Mouse (Mus musculus) liver, embryonic 11.5 days (tissue): ENCODE data around the gene Pld3. TPM values are rescaled to one million over a fixed set of nuclear protein-coding genes. Genes with fewer than 3 reads are reported as not detected.

Source experiments
- ATAC-seq: fragments of 200-750 bp; cut with Nextera tagmentation; replicated peaks from 2 replicates; pipeline ENCODE4 v1.8.0; 2017; ENCODE audit warnings: moderate number of reproducible peaks, mild to moderate bottlenecking, moderate TSS enrichment, moderate library complexity; ENCODE audit not compliant: low FRiP score
- DNase-seq: peaks from one replicate; pipeline ENCODE4 v3.0.0-alpha.2; 2017; ENCODE audit warnings: low spot score
- H3K27ac ChIP-seq: fragments of 300-500 bp; sonication (generic); 2 replicates; pipeline ENCODE4 v1.5.1; 2014; ENCODE audit warnings: mild to moderate bottlenecking, low read depth, low read length, control low read depth
- H3K27me3 ChIP-seq: fragments of 300-500 bp; sonication (generic); replicated peaks from 2 replicates; pipeline ENCODE4 v1.6.1; 2014; ENCODE audit warnings: low read length, mixed read lengths; ENCODE audit not compliant: control insufficient read depth, insufficient read depth
- H3K36me3 ChIP-seq: fragments of 300-500 bp; sonication (generic); 2 replicates; pipeline ENCODE4 v1.6.1; 2014; ENCODE audit warnings: mild to moderate bottlenecking, low read length, moderate library complexity, mixed read lengths; ENCODE audit not compliant: control insufficient read depth, insufficient read depth
- H3K4me1 ChIP-seq: fragments of 300-500 bp; sonication (generic); replicated peaks from 2 replicates; pipeline ENCODE4 v1.6.1; 2014; ENCODE audit warnings: low read length, mixed read lengths; ENCODE audit not compliant: control insufficient read depth, insufficient read depth
- H3K4me2 ChIP-seq: fragments of 300-500 bp; sonication (generic); 2 replicates; pipeline ENCODE4 v1.6.1; 2014; ENCODE audit warnings: mild to moderate bottlenecking, control low read depth, moderate library complexity
- H3K4me3 ChIP-seq: fragments of 300-500 bp; sonication (generic); 2 replicates; pipeline ENCODE4 v1.5.1; 2014; ENCODE audit warnings: low read depth, low read length, control low read depth
- H3K9ac ChIP-seq: fragments of 300-500 bp; sonication (generic); 2 replicates; pipeline ENCODE4 v1.6.1; 2014; ENCODE audit warnings: low read depth, low read length, control low read depth
- H3K9me3 ChIP-seq: fragments of 300-500 bp; sonication (generic); 2 replicates; pipeline ENCODE4 v1.6.1; 2016; ENCODE audit warnings: low read length, inconsistent platforms, mixed read lengths; ENCODE audit not compliant: control insufficient read depth
- WGBS: fragments of 180-500 bp; shearing (Covaris S2); extraction: QIAGEN DNeasy Blood & Tissue Kit; methylation state at CpG from one replicate; pipeline ENCODE4 v1.1.7; 2014; 5-methylcytosine and 5-hydroxymethylcytosine counted together
- polyA plus RNA-seq: library from polyadenylated mRNA; unstranded; fragments of >200 nt; fragmentation: Nextera tagmentation; extraction: Ambion mirVana; gene quantifications from 2 replicates; pipeline ENCODE4 v1.2.1, GENCODE M21; 2014

Pld3 gene
- polyA plus RNA-seq: 39.3 and 44.4 TPM in 2 replicates

DNA sequence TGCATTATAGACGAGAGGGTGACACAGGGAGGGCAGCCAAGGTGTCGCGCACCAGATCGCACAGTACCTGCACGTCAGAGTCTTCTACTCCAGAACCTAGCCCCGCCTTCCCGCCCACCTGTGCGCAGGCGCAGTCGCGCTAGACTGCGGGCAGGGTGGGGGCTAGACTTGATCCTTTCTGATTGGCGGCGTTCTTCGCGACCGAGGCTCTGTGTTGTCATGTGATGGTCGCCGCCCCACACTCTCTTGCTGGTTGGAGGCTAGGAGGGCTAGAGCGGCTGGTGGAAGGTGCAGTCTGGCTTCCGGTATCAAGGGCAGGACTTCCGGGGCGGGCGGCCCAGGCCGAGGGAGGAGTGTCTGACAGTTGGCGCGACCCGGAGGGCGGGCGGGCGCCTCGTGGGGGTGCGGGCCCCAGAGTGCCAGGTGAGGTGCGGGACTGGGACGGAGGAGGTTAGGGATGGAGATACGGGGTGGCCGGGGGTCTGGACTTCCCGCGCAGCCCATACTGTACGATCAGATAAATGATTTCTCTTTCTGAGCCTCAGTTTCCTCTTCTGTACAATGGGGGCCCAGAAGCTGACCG, at the start of gene Pld3, which contains the start of gene 2310022A10Rik:
Gene Pld3 (minus strand): TSS at position 288 of the 583 bp plus-strand sequence.
Gene 2310022A10Rik (plus strand): TSS at position 303 of the 583 bp plus-strand sequence.
- peak; percentile 100 for ATAC-seq
- Histone ChIP-seq H3K4me3 (peak within 1 kb of the TSS; percentile 71), H3K4me1 (peaks cover 10% of the 10 kb centered on the region), H3K4me2 (peak within 1 kb of the TSS; percentile 72), H3K27me3 (no peaks in the 10 kb centered on the region), H3K9me3 (no peaks in the 10 kb centered on the region), H3K9ac (peak within 1 kb of the TSS; percentile 71), H3K36me3 (peaks cover 6% of the 10 kb centered on the region; the same call in 1 of the 2 replicates), H3K27ac (peak within 1 kb of the TSS; percentile 13; the same call in 1 of the 2 replicates)
- WGBS: under 1% methylated on average over 41 of the region's 41 CpGs
- DNase-seq: peak; percentile 93

- DNase-seq (no peak), ATAC-seq (no peak)
- Histone ChIP-seq H3K4me1 (peaks cover 58% of the 10 kb centered on the region), H3K9me3 (no peaks in the 10 kb centered on the region), H3K9ac (no peak overlapping the region), H3K36me3 (no peaks in the 10 kb centered on the region), H3K27me3 (no peaks in the 10 kb centered on the region), H3K4me3 (no peak overlapping the region), H3K27ac (no peak overlapping the region), H3K4me2 (no peak overlapping the region)
- 82% methylated on average over 2 of the region's 2 CpGs for WGBS
Measured at GRCm38 (mm10) chr7:27602161-27602560, 49.1 kb upstream of the Pld3 start.

GRCm38 (mm10) chr7:27601628-27602027, 48.6 kb upstream of the Pld3 start:
- Histone ChIP-seq H3K36me3 (no peaks in the 10 kb centered on the region), H3K9ac (no peak overlapping the region), H3K4me3 (no peak overlapping the region), H3K4me1 (peaks cover 60% of the 10 kb centered on the region), H3K4me2 (no peak overlapping the region), H3K9me3 (no peaks in the 10 kb centered on the region), H3K27ac (no peak overlapping the region), H3K27me3 (no peaks in the 10 kb centered on the region)
- DNase-seq (no peak), ATAC-seq (no peak)
- WGBS: 83% methylated on average over 4 of the region's 4 CpGs

DNA sequence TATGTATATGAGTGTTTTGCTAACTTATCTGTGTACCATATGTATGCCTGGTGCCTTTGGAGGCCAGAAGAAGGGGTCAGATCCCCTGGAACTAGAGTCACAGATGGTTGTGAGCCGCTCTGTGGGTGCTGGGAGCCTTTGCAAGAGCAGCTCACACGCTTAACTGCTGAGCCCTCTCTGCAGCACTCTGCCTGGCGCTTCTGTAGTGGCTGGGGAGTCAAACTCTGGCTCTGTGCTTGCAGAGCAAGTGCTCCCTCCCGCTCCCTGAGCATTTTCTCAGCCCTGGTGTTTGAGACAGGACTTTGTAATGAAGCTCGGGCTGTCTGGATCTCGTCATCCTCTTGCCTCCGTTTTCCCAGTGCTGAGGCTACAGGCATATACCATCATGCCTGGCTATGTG, 45.0 kb upstream of the Pld3 start:
- H3K27me3 ChIP-seq: no peaks in the 10 kb centered on the region
- peaks cover 7% of the 10 kb centered on the region for H3K36me3 ChIP-seq
- ATAC-seq (no peak), DNase-seq (no peak)
- H3K9ac ChIP-seq: no peak overlapping the region
- H3K4me3 ChIP-seq: no peak overlapping the region
- no peaks in the 10 kb centered on the region for H3K9me3 ChIP-seq
- WGBS: 65% methylated on average over 7 of the region's 7 CpGs
- no peak overlapping the region for H3K27ac ChIP-seq
- no peak overlapping the region for H3K4me2 ChIP-seq
- H3K4me1 ChIP-seq: peaks cover 73% of the 10 kb centered on the region

- Histone ChIP-seq H3K9ac (no peak overlapping the region), H3K4me1 (peaks cover 66% of the 10 kb centered on the region), H3K27me3 (no peaks in the 10 kb centered on the region), H3K9me3 (no peaks in the 10 kb centered on the region), H3K36me3 (peaks cover 7% of the 10 kb centered on the region), H3K27ac (peak overlapping the region; percentile 33; the same call in 1 of the 2 replicates), H3K4me3 (no peak overlapping the region), H3K4me2 (no peak overlapping the region)
- ATAC-seq (no peak), DNase-seq (no peak)
- 64% methylated on average over 10 of the region's 10 CpGs for WGBS
Measured at GRCm38 (mm10) chr7:27596586-27597503, 43.8 kb upstream of the Pld3 start.

DNA sequence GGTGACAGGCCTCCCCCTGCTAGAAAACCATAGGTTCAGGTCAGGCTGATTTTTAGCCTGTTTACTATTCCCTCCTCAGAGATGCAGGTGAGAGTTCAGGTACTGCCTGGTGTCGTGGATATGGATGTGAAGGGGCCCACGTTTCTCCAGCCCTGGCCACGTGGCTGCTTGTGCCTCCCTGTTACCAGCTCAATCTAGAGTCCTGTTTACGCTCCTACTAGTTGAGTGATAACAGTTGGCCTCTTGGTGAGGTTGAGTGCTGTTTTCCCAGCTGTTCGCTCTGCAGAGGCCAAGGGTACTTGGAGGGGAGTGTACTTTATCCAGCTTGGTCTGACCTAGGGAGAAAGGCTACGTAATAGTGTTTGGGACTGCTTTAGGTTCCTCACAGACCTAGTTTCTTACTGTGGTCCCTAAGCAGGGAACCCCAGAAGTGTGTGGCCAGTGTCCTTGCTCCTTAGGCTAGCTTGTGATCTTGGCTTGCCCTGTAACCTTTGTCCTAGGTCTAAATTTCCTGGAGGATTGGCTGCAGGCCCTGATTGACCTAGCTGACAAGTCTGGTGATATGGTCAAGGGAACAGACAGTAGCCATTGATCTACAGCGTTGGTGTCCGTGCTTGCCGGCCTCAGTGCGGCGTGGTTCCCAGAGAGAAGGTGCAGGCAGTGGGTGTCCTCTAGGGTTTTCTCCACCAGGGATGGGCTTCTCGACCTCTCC, 40.1 kb upstream of the Pld3 start:
- Histone ChIP-seq H3K4me1 (peaks cover 52% of the 10 kb centered on the region), H3K9me3 (no peaks in the 10 kb centered on the region), H3K4me3 (peak overlapping the region; percentile 85), H3K9ac (peak overlapping the region; percentile 92), H3K4me2 (peak overlapping the region; percentile 92), H3K27ac (peak overlapping the region; percentile 100), H3K36me3 (peaks cover 7% of the 10 kb centered on the region), H3K27me3 (no peaks in the 10 kb centered on the region)
- DNase-seq (no peak), ATAC-seq (peak; percentile 8; the same call in 1 of the 2 replicates)
- 51% methylated on average over 12 of the region's 12 CpGs for WGBS

DNA sequence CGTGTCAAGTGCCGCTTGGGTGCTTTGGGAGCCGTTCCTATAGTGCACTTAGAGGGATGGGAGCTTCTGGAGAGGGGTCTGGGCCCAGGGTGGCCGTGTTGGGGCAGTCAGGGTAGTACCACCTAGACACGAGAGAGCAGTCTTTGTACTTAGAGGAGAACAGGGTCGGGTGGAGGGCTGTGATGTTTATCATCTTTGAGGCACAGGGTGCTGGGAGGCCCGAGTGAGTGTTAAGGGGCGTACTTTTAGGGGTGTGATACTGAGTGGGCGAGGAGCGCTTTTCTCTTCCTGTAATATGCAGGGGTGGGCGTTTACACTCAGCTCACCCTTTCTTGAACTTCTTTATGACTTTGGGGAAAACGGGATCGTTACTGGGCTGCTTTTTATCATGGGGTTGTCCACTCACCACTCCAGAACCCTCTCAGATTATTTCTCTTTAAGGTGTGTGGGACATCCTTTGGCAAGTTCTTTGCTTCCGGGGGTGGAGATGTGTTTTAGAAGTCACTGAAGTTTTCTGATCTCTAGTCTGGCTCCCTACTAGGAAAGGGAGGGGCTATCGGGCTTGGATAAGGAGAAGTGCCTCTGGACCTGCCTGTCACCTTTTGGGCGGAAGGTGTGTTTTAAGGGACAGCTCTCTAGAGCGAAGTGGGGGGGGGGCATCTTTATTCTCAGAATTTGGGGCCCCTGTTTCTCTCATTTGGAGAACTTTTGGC, 39.4 kb upstream of the Pld3 start:
- H3K27me3 ChIP-seq: no peaks in the 10 kb centered on the region
- H3K27ac ChIP-seq: peak overlapping the region; percentile 100
- H3K9ac ChIP-seq: peak overlapping the region; percentile 92
- peaks cover 45% of the 10 kb centered on the region for H3K4me1 ChIP-seq
- H3K36me3 ChIP-seq: peaks cover 7% of the 10 kb centered on the region
- ATAC-seq: peak; percentile 69
- no peaks in the 10 kb centered on the region for H3K9me3 ChIP-seq
- DNase-seq: no peak
- H3K4me3 ChIP-seq: peak overlapping the region; percentile 85
- 2% methylated on average over 17 of the region's 17 CpGs for WGBS
- peak overlapping the region; percentile 92 for H3K4me2 ChIP-seq
